Mouse (Mus musculus) retina, postnatal 1 day (tissue): ENCODE data around the gene 1700012B07Rik.

Experiments used
- DNase-seq: peaks from one replicate; pipeline ENCODE4 v3.0.0-alpha.2; 2012

The 1700012B07Rik gene

GRCm38 (mm10) chr11:109745210-109745609 lies 82.6 kb downstream of the 1700012B07Rik start:
- no peak for DNase-seq

- DNase-seq = no peak
These were observed 89.9 kb downstream of the 1700012B07Rik start for GRCm38 (mm10) chr11:109737967-109738366.
